Mouse (Mus musculus) myocyte (in vitro differentiated cells): ENCODE data around the gene Mia2. TPM values are rescaled to one million over a fixed set of nuclear protein-coding genes. Genes with fewer than 3 reads are reported as not detected.

Source experiments
- H3K27me3 ChIP-seq: one replicate; pipeline ENCODE4 v1.6.1; 2011; ENCODE audit not compliant: control insufficient read depth, insufficient read depth, insufficient read length
- H3K36me3 ChIP-seq: one replicate; pipeline ENCODE4 v1.6.1; 2011; ENCODE audit not compliant: control insufficient read depth, insufficient read depth
- H3K4me2 ChIP-seq: one replicate; pipeline ENCODE4 v1.6.1; 2011; ENCODE audit warnings: low read depth, control low read depth
- H3K4me3 ChIP-seq: one replicate; pipeline ENCODE4 v1.5.1; 2011; ENCODE audit warnings: mild to moderate bottlenecking, control low read depth, moderate library complexity
- H3K79me2 ChIP-seq: one replicate; pipeline ENCODE4 v1.6.1; 2011; ENCODE audit not compliant: control insufficient read depth, insufficient read depth
- H3ac ChIP-seq: one replicate; pipeline ENCODE4 v1.6.1; 2011; ENCODE audit not compliant: control insufficient read depth, insufficient read length
- CEBPB ChIP-seq: IDR thresholded peaks from 2 replicates; pipeline ENCODE4 v1.6.1; 2011; ENCODE audit warnings: mild to moderate bottlenecking, moderate library complexity; ENCODE audit not compliant: poor library complexity, insufficient read depth, severe bottlenecking
- E2F4 ChIP-seq: IDR thresholded peaks from one replicate; pipeline ENCODE4 v1.6.1; 2011; ENCODE audit warnings: mild to moderate bottlenecking, control low read depth, moderate library complexity; ENCODE audit not compliant: insufficient read depth
- MAX ChIP-seq: IDR thresholded peaks from one replicate; pipeline ENCODE4 v1.6.1; 2011; ENCODE audit warnings: low read depth, mild to moderate bottlenecking, control low read depth
- MYOD1 ChIP-seq, 3 experiments: IDR thresholded peaks; one replicate each; pipeline ENCODE4 v1.6.1; 2011; ENCODE audit warnings: control low read depth in 2 of 3, low read depth in 2 of 3, mild to moderate bottlenecking in 2 of 3, moderate library complexity in 1 of 3; ENCODE audit not compliant: insufficient read length in 2 of 3, control insufficient read depth in 1 of 3
- MYOG ChIP-seq, 3 experiments: IDR thresholded peaks; one replicate each; pipeline ENCODE4 v1.6.1; 2011; ENCODE audit warnings: control low read depth in 2 of 3, low read depth in 2 of 3, mild to moderate bottlenecking in 2 of 3; ENCODE audit not compliant: insufficient read length in 2 of 3, control insufficient read depth in 1 of 3, insufficient read depth in 1 of 3
- POLR2A ChIP-seq: IDR thresholded peaks from one replicate; pipeline ENCODE4 v1.6.1; 2011; ENCODE audit warnings: low read depth, mild to moderate bottlenecking, control low read depth, moderate library complexity; ENCODE audit not compliant: insufficient read length
- POLR2AphosphoS2 ChIP-seq: IDR thresholded peaks from one replicate; pipeline ENCODE4 v1.6.1; 2011; ENCODE audit warnings: low read depth, control low read depth; ENCODE audit not compliant: insufficient read length
- REST ChIP-seq: IDR thresholded peaks from one replicate; pipeline ENCODE4 v1.6.1; 2011; ENCODE audit warnings: mild to moderate bottlenecking, control low read depth, moderate library complexity; ENCODE audit not compliant: insufficient read depth, insufficient read length
- SRF ChIP-seq: IDR thresholded peaks from one replicate; pipeline ENCODE4 v1.6.1; 2011; ENCODE audit warnings: low read depth; ENCODE audit not compliant: control insufficient read depth, insufficient read length
- TCF12 ChIP-seq: IDR thresholded peaks from one replicate; pipeline ENCODE4 v1.6.1; 2011; ENCODE audit warnings: mild to moderate bottlenecking, control low read depth; ENCODE audit not compliant: poor library complexity, insufficient read depth, severe bottlenecking
- TCF3 ChIP-seq: IDR thresholded peaks from one replicate; pipeline ENCODE4 v1.6.1; 2011; ENCODE audit warnings: low read depth, control low read depth; ENCODE audit not compliant: insufficient read length
- USF1 ChIP-seq: IDR thresholded peaks from one replicate; pipeline ENCODE4 v1.6.1; 2011; ENCODE audit warnings: low read depth, mild to moderate bottlenecking, control low read depth, moderate library complexity
- polyA plus RNA-seq: library from polyadenylated mRNA; unstranded; fragments of >200 nt; fragmentation: generic; extraction: Trizol; gene quantifications from one replicate; pipeline ENCODE4 v1.2.1, GENCODE M21; 2012; ENCODE audit warnings: missing spikeins

Gene Mia2
- polyA plus RNA-seq, 1 experiment: 22.6 TPM

GRCm38 (mm10) chr12:59107926-59108325 is 12.3 kb downstream of the Mia2 start:
- H3ac ChIP-seq: no peak overlapping the region
- H3K4me3 ChIP-seq: no peak overlapping the region
- H3K36me3 ChIP-seq: no peaks in the 10 kb centered on the region
- H3K4me2 ChIP-seq: no peak overlapping the region
- H3K27me3 ChIP-seq: no peaks in the 10 kb centered on the region
- no peaks in the 10 kb centered on the region for H3K79me2 ChIP-seq
- TF ChIP-seq TCF12 (no peak), MYOG (IDR thresholded peaks at IDR 0.05; ENCODE audit: control insufficient read depth in 1 of 3, insufficient read depth in 1 of 3, insufficient read length in 2 of 3, low read depth in 2 of 3) (no peak), USF1 (no peak), CEBPB (no peak), SRF (no peak)

- TF ChIP-seq MYOG (IDR thresholded peaks at IDR 0.05; ENCODE audit: control insufficient read depth in 1 of 3, insufficient read depth in 1 of 3, insufficient read length in 2 of 3, low read depth in 2 of 3): no peak
- TF ChIP-seq POLR2A: no peak
- TF ChIP-seq USF1: no peak
- no peak for TF ChIP-seq POLR2AphosphoS2
- TF ChIP-seq TCF12: no peak
- no peak for TF ChIP-seq SRF
- no peak for TF ChIP-seq TCF3
- TF ChIP-seq CEBPB: no peak
- no peak for TF ChIP-seq E2F4
- no peak for TF ChIP-seq MAX
- TF ChIP-seq MYOD1 (IDR thresholded peaks at IDR 0.05; ENCODE audit: control insufficient read depth in 1 of 3, insufficient read length in 2 of 3, low read depth in 2 of 3): no peak
- TF ChIP-seq REST: no peak
- Histone ChIP-seq H3K4me2 (no peak overlapping the region), H3ac (no peak overlapping the region), H3K4me3 (no peak overlapping the region), H3K79me2 (no peaks in the 10 kb centered on the region), H3K27me3 (no peaks in the 10 kb centered on the region), H3K36me3 (no peaks in the 10 kb centered on the region)
Observed at GRCm38 (mm10) chr12:59117184-59117583, 21.6 kb downstream of the Mia2 start.

GRCm38 (mm10) chr12:59125426-59125825 is 29.8 kb downstream of the Mia2 start:
- Histone ChIP-seq H3K36me3 (no peaks in the 10 kb centered on the region), H3K4me2 (no peak overlapping the region), H3K27me3 (no peaks in the 10 kb centered on the region), H3K4me3 (no peak overlapping the region), H3ac (no peak overlapping the region), H3K79me2 (no peaks in the 10 kb centered on the region)
- TF ChIP-seq E2F4: no peak
- no peak for TF ChIP-seq TCF3
- no peak for TF ChIP-seq TCF12
- no peak for TF ChIP-seq USF1
- TF ChIP-seq SRF: no peak
- TF ChIP-seq POLR2A: no peak
- TF ChIP-seq POLR2AphosphoS2: no peak
- TF ChIP-seq MAX: no peak
- no peak for TF ChIP-seq MYOG (IDR thresholded peaks at IDR 0.05; ENCODE audit: control insufficient read depth in 1 of 3, insufficient read depth in 1 of 3, insufficient read length in 2 of 3, low read depth in 2 of 3)
- TF ChIP-seq REST: no peak
- no peak for TF ChIP-seq CEBPB

- H3ac ChIP-seq: no peak overlapping the region
- no peak for TF ChIP-seq MAX
- TF ChIP-seq USF1: no peak
- TF ChIP-seq MYOG (IDR thresholded peaks at IDR 0.05; ENCODE audit: control insufficient read depth in 1 of 3, insufficient read depth in 1 of 3, insufficient read length in 2 of 3, low read depth in 2 of 3): no peak
- TF ChIP-seq TCF12: no peak
- H3K36me3 ChIP-seq: no peaks in the 10 kb centered on the region
- no peaks in the 10 kb centered on the region for H3K27me3 ChIP-seq
- H3K4me3 ChIP-seq: no peak overlapping the region
- H3K4me2 ChIP-seq: no peak overlapping the region
- peaks cover 20% of the 10 kb centered on the region for H3K79me2 ChIP-seq
Observed at GRCm38 (mm10) chr12:59128501-59128900, 32.9 kb downstream of the Mia2 start.

GRCm38 (mm10) chr12:59129038-59129437 is 33.4 kb downstream of the Mia2 start:
- H3K79me2 ChIP-seq: peaks cover 25% of the 10 kb centered on the region
- H3K36me3 ChIP-seq: no peaks in the 10 kb centered on the region
- H3K27me3 ChIP-seq: no peaks in the 10 kb centered on the region
- no peak overlapping the region for H3ac ChIP-seq
- peak overlapping the region; percentile 77 for H3K4me2 ChIP-seq
- peak overlapping the region; percentile 61 for H3K4me3 ChIP-seq
- no peak for TF ChIP-seq POLR2A

- no peaks in the 10 kb centered on the region for H3K27me3 ChIP-seq
- TF ChIP-seq MAX (peak; percentile 63), CEBPB (no peak)
- H3K4me3 ChIP-seq: peak overlapping the region; percentile 61
- H3K4me2 ChIP-seq: peak overlapping the region; percentile 77
- H3K36me3 ChIP-seq: no peaks in the 10 kb centered on the region
- H3K79me2 ChIP-seq: peaks cover 31% of the 10 kb centered on the region
- H3ac ChIP-seq: no peak overlapping the region
Observed at GRCm38 (mm10) chr12:59129592-59129991, 34.0 kb downstream of the Mia2 start.
